Mouse (Mus musculus) kidney, adult 9 months (tissue): ENCODE results near the gene Slc39a3.
"Not testable (repeated sequence)": the region's sequence is repeated elsewhere in the genome, so short reads cannot be mapped to it uniquely, and the experiment has no call there.

Experiments
- DNase-seq: peaks from one replicate; pipeline ENCODE4 v3.0.0; 2022

Gene Slc39a3

GRCm38 (mm10) chr10:81000197-81001062 is 36.8 kb downstream of the Slc39a3 start:
- no peak for DNase-seq

GRCm38 (mm10) chr10:80999362-81000196 is 37.6 kb downstream of the Slc39a3 start:
- DNase-seq, result peak; percentile 90

GRCm38 (mm10) chr10:80998778-80999177 is 38.4 kb downstream of the Slc39a3 start:
- DNase-seq, result no peak

- DNase-seq, result no peak
Observed at GRCm38 (mm10) chr10:80998021-80998420, 39.2 kb downstream of the Slc39a3 start.

GRCm38 (mm10) chr10:80997332-80997731 is 39.9 kb downstream of the Slc39a3 start:
- DNase-seq, result no peak

- DNase-seq, result no peak
Observed at GRCm38 (mm10) chr10:80996501-80996900, 40.7 kb downstream of the Slc39a3 start.

- DNase-seq, result peak; percentile 78
Observed at GRCm38 (mm10) chr10:80995091-80995632, 42.1 kb downstream of the Slc39a3 start.

- DNase-seq, result no peak
Observed at GRCm38 (mm10) chr10:80994621-80995020, 42.6 kb downstream of the Slc39a3 start.

GRCm38 (mm10) chr10:80993276-80993675 is 44.0 kb downstream of the Slc39a3 start:
- DNase-seq, result no peak

GRCm38 (mm10) chr10:80991945-80992344 is 45.3 kb downstream of the Slc39a3 start:
- no peak for DNase-seq

- DNase-seq, result no peak
Observed at GRCm38 (mm10) chr10:80991007-80991406, 46.2 kb downstream of the Slc39a3 start.

- DNase-seq, result no peak
Observed at GRCm38 (mm10) chr10:80990406-80990805, 46.8 kb downstream of the Slc39a3 start.

- not testable (repeated sequence) for DNase-seq
Observed at GRCm38 (mm10) chr10:80989854-80990253, 47.4 kb downstream of the Slc39a3 start.

- no peak for DNase-seq
Observed at GRCm38 (mm10) chr10:80989446-80989845, 47.8 kb downstream of the Slc39a3 start.

- DNase-seq, result peak; percentile 85
Observed at GRCm38 (mm10) chr10:80987709-80988441, 49.4 kb downstream of the Slc39a3 start.

GRCm38 (mm10) chr10:80986754-80987153 is 50.5 kb downstream of the Slc39a3 start:
- DNase-seq, result peak; percentile 78

GRCm38 (mm10) chr10:80985970-80986701 is 51.1 kb downstream of the Slc39a3 start:
- DNase-seq, result no peak

GRCm38 (mm10) chr10:80985241-80985969 is 51.8 kb downstream of the Slc39a3 start:
- no peak for DNase-seq

GRCm38 (mm10) chr10:80984223-80984622 is 53.0 kb downstream of the Slc39a3 start:
- DNase-seq, result no peak

- peak; percentile 70 for DNase-seq
Observed at GRCm38 (mm10) chr10:80982381-80982780, 54.8 kb downstream of the Slc39a3 start.

- DNase-seq, result no peak
Observed at GRCm38 (mm10) chr10:80981564-80982112, 55.6 kb downstream of the Slc39a3 start.
